Mouse (Mus musculus): ENCODE data around the gene Cubn. TPM values are rescaled to one million over a fixed set of nuclear protein-coding genes. Genes with fewer than 3 reads are reported as not detected.

Gene Cubn
- total RNA-seq, 4 experiments from 2014 or later, result 0.26 to 0.49 (median 0.35) TPM

DNA sequence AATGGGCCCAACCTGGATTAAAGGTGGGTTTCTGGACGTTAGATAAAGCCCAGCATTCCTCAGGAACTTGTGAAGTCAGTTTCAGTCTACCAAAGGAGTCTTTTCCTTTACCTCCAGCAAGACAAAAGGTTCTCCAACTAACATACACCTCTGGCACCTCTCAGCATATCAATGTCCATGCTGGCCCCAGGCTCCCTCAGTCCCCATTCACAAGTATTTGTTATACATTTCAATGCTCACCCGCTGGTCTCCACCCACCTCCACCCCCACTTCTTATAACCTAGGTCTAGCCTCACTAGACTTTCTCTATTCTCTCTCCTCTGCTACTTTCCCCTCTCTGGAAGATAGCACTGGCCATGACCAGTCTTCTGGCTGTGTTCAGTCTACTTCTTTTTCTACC lies 121.1 kb downstream of the Cubn start:
- DNase-seq (ENCODE audit: low spot score in 2 of 2), result no peak

DNA sequence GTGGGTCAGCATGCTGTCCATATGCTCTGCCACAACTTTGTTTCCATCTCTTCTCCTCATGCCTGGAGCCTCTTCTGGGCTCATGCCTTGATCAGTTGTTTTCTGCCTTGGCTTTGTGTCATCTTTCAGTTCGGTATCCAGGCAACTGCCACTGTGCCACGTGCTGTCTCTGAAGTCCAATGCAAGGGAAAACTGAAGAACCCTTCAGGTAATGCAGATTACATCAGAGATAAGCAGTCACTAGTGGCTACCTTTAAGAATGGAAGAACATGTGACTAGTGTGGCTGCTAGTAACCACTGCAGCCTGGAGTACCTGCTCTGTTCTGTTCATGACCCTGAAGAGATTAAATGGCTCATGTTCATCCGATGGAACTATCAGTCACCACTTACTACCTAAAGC lies 123.1 kb downstream of the Cubn start:
- no peak for DNase-seq (ENCODE audit: low spot score in 2 of 2)

DNA sequence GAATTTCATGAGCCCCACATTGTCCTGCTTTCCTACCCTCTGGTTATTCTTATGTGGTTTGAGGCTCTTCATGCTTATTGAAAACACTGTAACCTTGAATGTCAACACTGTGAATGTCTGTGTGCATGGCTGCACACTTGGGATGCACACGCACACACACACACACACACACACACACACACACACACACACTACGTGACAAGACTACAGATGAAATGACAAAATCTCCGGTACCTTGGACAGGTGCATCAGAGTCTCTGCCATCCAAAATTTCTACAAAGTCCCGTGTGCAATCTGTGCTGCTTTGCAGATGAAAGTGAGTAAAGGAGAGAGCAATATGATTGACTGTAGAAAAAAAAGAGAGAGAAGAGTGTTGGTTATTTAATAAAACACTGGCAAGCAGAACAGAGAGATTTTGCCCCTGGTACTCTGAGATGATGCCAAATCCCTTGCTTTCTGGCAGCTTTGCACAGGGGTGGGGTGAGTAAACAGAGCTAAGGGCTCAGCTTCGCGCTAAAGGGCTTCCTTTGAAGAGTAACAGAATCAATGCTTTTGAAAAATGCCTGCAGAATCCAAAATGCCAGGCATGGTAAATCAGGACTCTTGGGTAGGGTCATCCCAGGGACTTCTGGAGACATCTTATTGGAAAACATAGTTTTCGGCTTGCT lies 133.6 kb downstream of the Cubn start:
- no peak for DNase-seq (ENCODE audit: low spot score in 2 of 2)

DNA sequence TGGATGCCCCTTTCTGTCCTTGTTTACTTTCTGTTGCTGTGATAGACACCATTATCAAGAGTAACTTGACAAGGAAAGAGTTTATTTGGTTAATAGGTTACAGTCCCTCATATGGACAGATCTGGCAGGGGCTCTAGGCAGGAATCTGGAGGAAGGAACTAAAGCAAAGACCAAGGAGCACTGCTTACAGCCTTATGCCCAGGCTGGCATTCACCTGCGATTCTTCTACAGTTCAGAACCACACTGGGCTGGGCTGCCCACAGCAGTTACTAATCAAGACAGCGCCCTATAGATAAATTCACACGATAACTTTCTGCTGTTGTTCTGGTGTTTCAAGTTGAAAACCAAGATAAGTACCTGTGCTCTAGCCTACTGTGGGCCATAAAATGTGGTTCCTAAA lies 138.8 kb downstream of the Cubn start:
- no peak for DNase-seq (ENCODE audit: low spot score in 2 of 2)

DNA sequence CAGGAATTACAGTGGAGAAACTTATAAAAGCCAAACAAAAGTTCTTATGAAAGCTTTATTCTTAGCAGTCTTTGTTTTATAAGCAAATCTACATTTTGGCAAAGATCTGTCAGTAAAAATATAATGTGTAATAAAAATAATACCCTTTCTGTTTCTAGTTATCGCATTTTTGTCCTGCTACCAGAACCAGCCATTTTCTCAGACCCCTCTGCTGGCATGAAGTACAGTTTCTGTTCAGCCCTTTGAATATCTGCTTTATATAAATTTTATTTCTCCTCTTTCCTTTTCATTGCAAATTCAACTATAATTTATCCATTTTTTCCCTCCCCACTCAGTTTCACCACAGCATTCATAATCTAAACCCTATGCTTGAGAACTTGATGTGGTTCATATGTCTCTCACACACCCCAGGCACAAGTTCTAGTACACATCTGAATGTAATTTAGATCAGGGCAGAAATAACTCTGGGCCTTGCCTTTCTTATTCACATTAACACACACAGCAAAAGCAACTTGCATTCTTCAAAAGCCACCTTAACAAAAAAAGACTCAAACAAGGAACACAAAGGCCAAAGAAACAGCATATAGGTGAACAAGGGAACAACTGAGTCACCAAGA lies 139.4 kb downstream of the Cubn start:
- DNase-seq (ENCODE audit: low spot score in 2 of 2), result no peak

DNA sequence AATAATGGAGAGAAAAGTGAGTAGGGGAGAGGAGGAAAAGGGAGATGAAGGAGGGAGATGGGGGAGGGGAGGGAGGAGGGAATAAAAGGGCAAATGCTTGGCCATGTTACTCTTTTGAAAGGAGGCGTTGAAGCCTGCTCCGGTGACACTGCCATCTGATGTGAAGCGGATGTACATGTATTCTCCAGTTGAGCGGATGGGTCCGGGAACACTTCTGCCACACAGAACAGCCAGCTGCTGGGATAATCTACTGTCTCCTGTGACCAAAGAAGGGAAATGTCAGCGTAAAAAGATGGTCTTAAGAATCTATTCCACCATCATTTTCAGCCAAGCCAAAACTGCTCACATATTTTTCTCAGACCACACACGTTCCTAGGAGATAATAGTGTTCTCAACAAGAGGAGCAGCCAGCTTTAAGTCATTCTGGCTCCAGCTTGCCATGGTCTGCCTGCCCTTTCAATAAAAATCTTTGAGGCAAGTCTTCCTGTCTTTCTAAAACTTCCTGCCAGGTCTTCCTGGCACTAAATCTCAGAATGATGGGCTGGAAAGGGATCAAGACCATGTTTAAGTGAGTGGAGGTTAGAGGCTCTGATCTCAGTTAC lies 149.2 kb downstream of the Cubn start:
- DNase-seq (ENCODE audit: low spot score in 2 of 2), result no peak

DNA sequence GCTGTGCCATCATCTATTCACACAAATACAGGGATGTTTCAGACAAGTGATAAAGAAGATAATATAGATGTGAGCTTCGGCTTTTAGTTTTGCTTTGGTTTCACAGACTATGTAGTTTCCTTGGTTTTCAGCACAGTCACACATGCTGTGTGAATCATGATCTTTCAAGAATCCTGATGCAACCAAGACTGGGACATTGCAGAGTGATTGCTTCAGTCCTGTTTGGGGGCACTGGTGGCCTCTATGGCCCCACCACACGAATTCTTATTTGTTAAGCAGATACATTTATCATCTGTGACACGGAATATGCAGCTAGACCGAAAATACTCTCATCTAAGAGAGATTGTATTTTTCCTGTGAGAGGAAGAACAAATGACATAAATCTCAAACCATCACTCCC lies 156.2 kb downstream of the Cubn start:
- DNase-seq (ENCODE audit: low spot score in 2 of 2), result no peak

DNA sequence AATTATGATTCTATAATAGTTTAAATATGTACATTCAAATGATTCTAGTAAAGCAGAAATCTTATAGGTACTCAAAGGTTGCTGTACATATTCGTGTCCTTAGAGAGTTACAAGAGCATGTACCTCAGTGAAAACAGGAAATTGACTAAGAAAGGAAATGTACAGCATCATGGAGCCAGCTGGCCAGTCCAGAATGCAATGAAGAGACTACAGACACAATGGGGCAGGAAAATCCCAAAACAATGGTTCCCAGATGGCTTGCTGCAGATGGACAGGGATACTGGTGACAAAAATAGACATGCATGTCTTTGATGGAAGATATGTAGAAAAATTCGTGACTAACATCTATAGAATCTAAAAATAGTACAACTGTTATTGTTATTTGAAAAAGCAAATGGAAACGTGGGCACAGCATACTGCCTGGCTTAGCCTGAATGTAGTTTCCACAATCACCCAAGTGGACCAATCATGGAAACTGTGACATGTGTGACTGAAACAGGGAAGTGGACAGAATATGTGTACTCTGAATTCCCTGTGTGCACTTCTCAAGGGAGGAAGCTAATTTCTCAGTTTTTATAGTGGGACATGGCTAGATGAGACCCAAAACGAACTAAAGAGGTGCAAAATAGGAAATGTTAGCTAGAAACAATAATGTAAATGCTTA lies 161.7 kb downstream of the Cubn start:
- DNase-seq (ENCODE audit: low spot score in 2 of 2), result no peak

DNA sequence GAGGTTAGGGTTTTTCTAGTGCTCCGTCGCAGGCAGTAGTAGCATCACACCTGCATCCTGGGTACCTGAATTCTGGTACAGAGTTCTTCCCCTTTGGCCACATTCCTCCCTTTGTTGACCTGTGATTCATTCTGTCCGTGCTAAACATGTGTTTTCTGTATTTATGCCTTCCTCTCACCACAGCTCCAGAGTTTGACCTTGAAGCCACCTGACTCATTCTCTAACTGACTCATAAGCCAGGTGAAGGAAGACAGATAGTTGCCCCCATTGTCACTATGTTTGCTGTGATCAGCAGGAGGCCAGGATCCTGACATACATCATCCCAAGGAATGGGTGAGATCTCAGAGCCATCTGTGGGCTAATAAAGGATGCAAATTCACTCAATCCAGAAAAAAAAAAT lies 188.2 kb downstream of the Cubn start:
- no peak for DNase-seq (ENCODE audit: low spot score in 2 of 2)

DNA sequence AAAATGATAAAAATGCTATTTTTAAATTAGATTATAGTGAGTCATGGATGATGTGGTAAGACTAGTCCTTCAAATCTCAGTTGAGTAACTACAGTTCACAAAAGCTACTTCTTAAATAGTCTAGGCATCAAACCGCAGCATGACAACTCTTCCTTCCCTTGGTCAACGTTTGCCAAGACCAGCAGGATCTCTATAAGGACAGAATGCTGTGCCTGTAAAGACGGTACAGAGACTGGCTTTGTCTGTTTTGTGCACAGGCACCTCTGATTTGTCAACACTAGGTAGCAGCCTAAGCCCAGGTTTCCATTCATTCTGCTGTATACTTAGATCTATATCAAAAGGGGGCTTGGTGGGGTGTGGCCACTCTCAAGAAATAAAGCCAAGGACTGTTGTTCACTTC lies 192.6 kb downstream of the Cubn start:
- DNase-seq (ENCODE audit: low spot score in 2 of 2), result no peak

DNA sequence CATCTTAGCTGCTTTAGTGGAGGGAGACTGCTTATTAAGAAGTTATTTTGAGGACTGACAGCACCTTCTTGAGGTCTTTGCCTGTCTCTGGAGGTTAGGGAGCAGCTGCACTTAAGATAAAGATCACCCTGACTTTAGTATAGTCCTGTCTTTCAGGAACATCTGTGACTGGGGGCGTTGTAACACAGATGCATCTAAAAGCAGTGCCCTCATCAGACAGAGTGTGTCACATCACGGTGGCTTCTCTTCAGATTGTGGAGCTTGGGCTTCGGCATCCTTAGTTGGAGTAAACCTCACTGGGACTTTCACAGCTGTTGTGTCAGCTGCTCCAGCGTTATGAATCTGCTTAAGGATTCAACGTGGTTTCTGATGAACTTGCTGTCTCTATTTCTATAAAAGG lies 193.9 kb downstream of the Cubn start:
- no peak for DNase-seq (ENCODE audit: low spot score in 2 of 2)

DNA sequence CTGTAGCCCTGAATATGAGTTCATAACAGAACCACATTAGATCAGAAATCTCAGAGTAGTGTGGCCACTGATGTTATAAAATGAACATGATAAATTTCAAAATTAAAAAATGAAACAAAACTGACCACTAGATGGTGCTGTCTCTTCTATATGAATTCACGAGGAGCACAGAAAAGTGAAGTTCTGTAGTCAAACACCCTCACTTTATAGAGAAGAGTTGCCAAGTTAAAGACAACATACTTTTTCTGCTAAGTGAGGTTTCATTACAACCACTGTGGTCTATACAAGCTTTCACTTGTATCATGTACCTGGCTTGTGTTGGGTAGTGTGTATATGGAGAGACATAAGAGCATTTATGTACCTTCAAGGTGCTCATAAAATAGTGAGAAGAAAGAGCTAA lies 201.0 kb downstream of the Cubn start:
- no peak for DNase-seq (ENCODE audit: low spot score in 2 of 2)

DNA sequence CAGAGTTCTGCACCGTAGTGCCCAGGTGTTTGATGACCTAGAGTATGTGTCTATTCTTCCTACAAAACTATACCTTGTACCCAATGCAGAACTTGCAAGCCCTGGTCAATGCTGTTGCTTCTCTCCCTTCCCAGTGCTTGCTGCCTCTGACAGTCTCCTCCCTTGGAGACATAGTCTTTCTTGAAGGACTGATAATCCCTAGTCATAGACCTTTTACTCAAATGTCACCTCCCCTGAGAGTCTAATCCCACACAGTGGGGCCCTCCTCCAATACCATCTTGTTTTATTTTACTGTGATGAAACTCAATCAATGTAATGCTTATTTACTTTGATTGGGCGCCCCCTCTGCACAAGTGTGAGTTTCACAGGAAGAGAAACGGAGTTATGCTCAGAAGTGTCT lies 201.5 kb downstream of the Cubn start:
- no peak for DNase-seq (ENCODE audit: low spot score in 2 of 2)

DNA sequence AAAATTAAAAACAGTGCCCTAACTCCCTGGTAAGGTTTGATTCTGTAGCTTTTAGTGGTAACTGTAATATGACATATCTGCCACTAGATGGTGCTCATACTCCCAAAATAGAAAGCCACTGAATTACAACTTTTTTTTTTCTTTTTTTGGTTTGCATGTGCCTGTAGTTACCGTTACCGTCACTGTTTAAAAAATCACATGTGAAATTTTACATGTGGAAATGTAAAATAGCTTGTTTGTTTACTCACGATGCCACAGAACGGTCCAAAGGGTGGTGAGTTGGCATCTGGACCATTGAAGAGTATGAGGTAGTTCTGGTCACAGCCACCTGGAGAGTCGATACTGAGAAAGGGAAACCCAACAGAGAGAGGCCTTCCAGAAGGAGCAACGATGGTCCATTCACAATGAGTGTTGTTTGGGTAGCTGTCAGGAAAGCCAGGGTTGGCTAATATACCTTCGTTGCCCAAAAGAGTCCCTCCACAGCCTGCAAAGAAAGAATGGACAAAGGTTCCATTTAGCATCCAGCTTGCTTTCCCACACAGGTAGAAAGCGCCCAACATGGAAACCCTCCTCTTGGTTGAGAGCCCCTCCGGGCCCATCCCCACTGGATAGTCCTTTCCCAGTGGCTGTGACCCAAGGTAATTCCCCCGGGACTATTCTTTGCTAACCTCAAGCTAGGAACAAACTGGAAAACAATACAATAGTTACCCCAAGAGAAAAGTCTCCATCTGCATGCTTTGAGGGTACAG lies 213.3 kb downstream of the Cubn start:
- DNase-seq (ENCODE audit: low spot score in 2 of 2), result no peak

DNA sequence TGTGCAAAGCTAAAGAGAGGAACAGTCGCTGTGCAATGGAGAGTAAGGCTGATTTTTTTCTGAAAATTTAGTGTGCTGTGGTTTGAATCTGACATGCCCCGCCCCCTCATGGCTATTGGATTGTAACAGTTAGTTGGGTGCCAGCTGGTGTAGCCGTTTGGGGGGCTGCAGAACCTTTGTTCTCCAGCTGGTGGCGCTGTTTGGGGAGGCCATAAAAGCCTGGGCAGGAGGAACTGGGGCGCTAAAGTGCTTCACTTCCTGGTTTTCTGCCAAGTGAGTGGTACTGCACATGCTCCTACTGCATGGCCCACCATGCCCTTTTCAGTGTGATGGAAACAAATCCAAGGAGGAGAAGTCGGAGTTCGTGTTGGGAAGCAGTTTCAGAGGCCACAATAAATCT lies 215.7 kb downstream of the Cubn start:
- DNase-seq (ENCODE audit: low spot score in 2 of 2), result no peak

DNA sequence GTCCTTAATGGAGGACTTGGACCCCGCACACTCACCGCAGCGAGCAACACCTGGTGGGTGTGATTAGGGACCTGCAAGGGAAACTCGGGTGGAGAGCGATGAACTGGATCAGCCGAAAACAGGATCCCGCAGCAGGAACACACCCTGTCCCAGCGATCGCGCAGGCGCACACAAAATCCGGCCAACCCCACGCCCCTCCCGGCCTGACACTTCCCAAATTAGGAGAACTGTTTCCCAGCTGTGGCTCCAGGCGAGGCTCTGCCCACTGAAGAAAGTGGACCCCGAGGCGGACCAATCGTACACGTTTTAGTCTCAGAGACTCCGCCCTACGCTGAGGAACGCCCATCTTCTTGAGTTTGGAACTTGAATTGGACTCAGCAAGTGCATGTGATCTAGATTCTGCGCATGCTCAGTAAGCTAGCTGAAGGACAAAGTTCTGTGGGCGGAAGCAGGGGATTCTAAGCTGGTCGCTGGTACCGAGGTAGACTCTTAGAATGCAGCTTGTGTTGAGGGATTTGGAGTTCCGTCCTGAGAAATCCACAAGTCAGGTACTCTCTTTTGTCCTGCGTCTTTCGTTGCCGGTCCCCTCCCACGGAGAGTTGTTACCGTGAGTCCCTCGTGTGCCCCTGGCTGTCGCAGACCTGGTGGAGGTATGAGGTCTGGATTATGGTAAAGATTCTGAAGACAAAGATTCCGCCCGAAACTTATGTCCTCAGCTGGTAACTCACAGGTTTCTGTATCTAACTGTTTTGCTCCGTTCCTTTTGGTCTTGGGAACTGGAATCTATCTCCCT lies 220.3 kb downstream of the Cubn start, which contains the start of gene Rsu1:
TSS of gene Rsu1 (minus strand) at position 251 of the 793 bp plus-strand sequence.
- DNase-seq (ENCODE audit: low spot score in 2 of 2), result peak; percentile 80 to 99

DNA sequence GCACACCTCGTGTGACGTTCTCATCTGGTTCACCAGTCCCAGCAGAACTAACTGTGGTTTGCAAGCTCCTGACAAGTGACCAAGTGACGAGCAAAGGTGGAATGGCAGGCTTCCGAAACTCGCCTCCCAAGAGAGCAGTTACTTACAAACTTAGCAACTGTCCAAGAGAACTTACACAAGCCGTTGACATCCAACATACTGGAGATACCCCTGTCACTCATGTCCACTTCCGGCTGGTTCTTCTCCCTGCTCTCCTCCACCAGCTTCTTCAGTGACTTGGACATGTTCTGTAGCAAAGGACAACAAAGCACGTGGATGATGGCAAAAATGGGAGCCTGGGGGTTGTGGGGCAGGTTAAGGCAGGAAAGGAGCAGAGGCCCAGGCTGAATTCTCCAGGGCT lies 220.9 kb downstream of the Cubn start:
- no peak for DNase-seq (ENCODE audit: low spot score in 2 of 2)

DNA sequence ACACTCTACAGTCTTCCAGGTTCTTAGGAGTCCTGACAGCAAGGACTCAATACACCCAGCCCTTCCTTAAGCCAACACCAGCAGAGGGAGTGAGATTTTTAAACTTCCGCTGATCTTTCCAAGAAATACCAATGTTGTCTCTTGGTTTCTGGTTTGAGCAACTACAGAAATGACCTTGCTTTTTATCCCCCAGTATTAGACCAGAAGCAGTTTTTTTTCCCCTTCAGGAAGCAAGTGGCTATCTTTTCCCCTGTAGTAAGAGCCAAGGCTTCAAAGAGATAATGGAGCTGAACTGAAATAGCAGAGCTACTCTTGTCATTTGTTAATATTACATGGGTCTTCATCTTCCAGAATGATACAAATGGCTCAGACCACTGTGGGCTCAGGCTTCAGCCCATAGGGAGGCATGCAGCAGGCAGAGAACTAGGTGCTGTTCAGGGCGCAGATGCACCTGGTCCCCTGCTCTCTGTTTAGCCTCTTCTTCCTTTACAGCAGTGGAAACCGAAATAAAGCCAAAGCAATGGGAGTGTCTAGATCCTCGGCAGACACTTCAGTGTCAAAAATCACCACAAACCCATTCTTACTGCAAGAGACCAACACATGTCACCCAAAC lies 222.8 kb downstream of the Cubn start:
- no peak for DNase-seq (ENCODE audit: low spot score in 2 of 2)

DNA sequence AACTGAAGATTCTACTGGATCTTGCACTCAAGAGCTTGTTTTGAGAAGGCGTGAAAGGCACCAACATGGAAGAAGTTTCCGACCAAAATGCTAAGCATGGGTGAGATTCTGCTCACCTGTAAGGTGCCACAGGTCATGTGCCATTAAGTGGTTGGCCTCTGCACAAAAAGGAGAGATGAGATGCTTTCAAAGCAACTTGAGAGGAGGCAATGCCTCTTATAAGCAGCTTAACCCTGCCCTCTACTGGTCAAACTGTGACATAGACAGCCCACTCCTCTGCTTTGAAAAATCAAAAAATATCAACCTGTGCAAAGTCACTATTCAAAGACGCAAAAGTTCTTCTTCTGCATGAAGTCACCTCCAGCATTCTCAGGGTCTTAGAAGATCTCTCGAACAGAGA lies 226.7 kb downstream of the Cubn start:
- DNase-seq (ENCODE audit: low spot score in 2 of 2), result no peak

DNA sequence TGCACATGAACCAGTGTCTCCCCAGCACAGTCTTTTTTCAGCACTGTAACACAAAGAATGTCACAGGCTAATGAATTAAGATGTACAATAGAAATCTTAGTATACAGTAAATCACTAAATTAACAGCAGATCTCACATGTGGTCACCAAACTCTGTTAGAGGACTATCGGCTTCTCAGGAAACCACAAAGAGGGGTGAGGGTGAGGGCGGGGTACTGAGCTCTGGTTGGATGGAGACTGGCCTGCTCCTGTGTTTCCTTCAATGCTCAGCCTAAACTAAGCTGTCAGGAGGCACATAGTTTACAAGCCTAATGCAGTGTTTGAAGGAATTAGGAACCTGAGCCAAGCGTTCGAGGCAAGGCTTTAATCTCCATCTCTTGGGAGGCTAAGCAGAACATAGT lies 228.5 kb downstream of the Cubn start:
- no peak for DNase-seq (ENCODE audit: low spot score in 2 of 2)

DNA sequence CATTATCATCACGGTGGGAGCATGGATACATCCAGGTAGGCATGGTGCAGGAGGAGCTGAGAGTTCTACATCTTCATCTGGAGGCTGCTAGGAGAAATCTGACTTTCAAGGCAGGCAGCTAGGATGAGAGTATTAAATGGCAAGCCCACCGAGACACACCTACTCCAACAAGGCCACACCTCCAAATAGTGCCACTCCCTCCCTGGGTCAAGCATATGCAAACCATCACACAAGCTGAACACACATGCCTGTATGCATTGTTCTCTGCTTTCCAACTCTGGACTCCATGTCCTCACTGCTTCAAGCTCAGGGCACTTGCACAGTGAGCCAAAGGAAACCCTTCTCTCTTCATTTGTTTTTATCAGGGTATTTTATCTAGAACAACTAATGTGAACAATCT lies 233.0 kb downstream of the Cubn start:
- DNase-seq (ENCODE audit: low spot score in 2 of 2), result no peak

All from left cerebral cortex, adult 8-10 months (tissue).